Mouse (Mus musculus) gastrocnemius, postnatal 14 days (tissue): ENCODE measurements at regions not wholly inside any gene's neighbourhood (a gene's known extent, or its start where the extent isn't known, plus 50 kb on each side); places are given as distances from the start of the nearest gene placed in this dataset.

ENCODE experiments used
- DNase-seq: peaks from one replicate; pipeline ENCODE4 v3.0.0; 2021; ENCODE audit warnings: mixed read lengths
- intact Hi-C: fragments of 180-260 bp; cut with DNase I; formaldehyde crosslinking; loops from one replicate; pipeline ENCODE4 v1.15.1; 2025; ENCODE audit warnings: low total_unique reads

DNA sequence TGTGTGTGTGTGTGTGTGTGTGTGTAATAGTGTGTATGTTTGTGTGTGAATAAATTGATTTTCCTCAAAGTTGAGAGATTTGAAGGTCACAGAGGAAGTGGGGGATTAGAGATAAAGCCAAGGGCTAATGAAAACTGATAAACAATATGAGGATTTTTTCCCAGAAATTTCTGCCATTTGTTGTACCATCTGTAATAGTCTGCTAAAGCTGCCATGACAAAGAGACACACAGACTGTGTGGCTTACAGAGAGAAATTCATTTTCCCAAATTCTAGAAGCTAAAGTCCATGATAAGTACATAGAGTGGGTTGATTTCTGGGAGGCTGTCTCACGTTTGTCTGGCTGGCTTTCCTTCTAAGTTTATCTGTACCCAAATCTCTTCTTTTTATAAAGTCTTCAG lies 259.6 kb downstream of the Ndufa4 start:
- no peak for DNase-seq
- intact Hi-C loops = no loop called here

GRCm38 (mm10) chr6:11613331-11613730 lies 294.0 kb downstream of the Ndufa4 start:
- intact Hi-C loops = no loop called here
- no peak for DNase-seq

DNA sequence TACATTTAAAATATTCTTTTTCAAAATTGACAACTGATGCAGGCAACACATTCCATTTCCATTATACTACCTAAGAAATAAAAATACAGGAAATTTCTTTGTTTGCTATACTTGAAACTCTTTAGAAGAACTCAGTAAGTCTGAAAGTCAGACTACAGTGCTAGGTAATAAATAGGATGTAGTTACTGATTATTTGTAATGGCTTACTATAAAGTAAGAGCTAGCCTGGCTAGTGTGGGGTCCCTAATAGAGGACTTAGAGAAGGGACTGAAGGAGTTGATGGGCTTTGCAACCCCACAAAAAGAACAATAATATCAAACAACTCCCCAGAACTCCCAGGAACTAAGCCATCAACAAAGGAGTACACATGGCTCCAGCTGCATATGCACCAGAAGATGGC lies 299.1 kb downstream of the Ndufa4 start:
- DNase-seq = no peak
- intact Hi-C loops = no loop called here

- no peak for DNase-seq
Observed at GRCm38 (mm10) chr6:11607696-11608095, 299.6 kb downstream of the Ndufa4 start.

DNA sequence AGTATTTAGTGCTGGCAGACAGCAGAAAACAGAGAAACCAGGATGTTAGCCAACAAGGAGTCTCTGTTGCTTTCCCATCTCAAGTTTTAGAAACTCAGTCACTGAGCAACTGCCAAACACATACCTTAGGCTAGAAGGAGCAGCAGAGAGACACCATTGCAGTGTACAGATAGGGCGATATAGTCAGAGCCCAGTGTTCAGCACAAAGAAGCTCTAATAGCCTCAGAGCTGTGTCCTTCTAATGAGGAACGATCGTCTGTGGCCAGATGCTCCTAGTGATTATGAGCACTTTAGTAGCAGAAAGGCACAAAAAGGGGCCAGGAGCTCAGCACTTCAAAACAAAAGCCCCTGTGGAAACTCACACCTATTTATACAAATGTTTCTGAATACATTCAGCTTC lies 301.2 kb downstream of the Ndufa4 start:
- DNase-seq = no peak
- intact Hi-C loops = no loop called here

More at GRCm38 (mm10) chr6:11607696-11608095, 299.6 kb downstream of the Ndufa4 start:
- intact Hi-C loops = no loop called here

DNA sequence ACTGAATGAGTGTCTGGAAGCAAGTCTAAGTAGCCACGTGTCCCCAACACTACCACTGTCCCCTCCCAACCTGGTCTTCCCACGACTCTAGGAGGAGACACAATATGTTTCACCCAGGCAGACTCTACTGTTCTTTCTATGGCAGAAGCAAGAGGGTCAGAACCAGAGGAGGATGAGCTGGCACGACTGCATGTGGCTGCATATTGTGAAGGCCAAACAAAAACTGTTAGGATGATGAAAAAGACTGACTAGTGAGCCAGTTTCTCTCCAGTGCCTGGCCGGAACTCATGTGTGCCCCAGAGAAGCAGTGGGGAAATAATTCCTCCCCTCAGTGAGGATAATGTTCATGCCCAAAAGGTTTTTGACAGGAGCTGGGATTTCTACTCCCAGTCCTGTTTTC lies 301.8 kb downstream of the Ndufa4 start:
- intact Hi-C loops = no loop called here
- DNase-seq = no peak

DNA sequence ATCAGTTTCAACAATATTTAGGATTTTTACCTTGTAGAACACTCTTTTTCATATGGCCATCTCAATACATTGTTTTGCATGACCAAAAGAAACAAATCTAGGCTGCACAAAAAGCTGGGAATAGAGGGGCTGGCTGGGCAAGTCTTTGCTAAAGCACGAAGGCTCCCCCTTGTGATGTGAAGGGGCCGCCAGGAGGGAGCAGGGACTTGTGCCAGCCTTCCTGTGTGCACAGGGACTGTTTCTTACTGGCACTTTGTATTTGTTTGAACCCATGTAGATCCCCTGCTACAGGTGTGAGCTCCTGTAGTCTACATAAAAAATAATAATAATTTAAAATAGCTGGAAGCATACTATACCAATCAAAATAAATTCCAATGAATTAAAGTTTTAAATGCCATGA lies 312.4 kb downstream of the Ndufa4 start:
- DNase-seq = no peak
- intact Hi-C loops = no loop called here

DNA sequence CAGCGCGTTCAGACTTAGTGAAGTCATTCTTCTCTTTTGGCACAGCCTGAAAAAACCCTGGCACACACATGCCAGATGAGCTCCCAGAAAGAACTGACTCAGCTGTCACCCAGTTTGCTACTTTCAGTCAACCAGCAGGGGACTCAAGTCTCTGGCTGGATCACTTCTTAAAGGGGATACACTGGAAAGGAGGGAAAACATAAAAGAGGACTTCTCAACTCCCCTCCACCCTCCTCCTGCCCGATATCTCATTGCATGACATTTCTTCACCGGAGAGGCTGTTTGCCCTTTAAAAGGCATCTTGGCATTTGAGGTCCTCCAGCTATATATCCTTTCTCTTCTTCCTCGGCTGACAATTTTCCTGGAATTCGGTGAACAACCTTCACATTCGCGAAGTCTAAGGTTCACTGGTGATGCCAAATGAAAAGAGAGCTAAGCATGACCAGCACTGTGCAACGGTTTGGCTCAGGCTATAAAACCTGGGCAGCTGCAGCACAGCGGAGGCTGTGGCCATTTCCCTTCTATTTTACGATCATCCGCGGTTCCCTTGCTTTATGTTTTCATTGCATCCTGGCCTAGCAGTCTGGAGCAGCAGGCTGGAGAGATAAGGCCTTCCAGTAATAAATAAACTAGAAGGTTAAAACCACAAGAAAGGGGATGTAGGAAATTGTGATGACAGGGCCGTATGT lies 313.6 kb downstream of the Ndufa4 start:
- peak; percentile 5 for DNase-seq
- intact Hi-C loops = no loop called here

DNA sequence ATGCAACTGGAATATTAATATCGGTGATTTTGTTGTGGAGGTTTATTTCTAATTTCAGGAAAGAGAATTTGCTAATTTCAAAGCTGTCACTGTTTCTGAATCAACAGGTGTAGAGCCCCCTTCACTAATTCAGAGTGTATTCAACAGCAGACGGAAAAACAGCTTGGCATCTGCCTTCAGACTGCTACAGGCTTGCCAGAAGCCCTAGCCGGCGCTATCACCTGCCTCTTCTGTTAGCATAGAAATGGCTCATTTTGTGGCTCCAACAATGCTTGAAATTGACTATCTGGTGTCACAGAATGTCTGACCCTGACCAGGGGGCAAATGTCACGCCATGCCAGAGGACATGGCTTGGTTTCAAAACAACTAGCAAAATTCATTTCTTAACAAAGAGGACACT lies 331.2 kb downstream of the Ndufa4 start:
- intact Hi-C loops = no loop called here
- no peak for DNase-seq

DNA sequence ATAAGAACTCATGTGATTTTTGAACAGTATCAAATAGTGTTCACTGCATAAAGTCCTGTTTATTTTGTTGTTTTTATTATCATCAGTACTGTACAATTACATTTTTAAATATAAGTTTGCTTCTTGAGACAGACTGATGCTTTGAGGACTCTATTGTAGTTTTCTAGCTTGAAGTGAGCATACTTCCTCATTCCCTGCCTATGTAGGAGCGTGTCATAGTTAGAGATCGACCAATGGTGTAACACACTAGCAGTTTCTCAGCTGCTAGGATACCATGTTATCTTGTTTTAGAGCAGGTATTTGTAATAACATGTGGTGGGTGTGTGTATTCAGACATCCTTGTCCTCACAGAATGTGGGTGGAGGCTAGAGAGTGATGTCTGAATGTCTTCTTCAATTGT lies 342.1 kb downstream of the Ndufa4 start:
- intact Hi-C loops = no loop called here
- DNase-seq = no peak

DNA sequence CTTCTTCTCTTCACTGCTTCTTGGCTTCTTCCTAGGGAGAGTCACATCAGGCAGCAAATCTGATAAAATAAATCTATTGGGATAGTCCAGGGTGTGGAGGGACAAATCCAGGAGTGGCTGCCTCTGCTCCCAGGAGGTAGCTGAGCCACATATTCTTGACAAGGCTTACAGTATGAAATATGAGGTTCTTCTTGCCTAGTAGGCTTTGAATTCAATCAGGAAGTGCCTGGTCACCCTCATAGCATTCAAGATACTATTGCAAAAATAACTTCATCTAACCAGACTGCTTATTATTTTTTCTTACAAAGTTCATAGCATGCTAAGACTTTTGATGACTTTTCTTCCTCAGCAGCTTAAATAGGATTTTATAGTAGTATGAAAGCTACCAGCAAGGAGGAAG lies 356.8 kb downstream of the Ndufa4 start:
- no peak for DNase-seq
- intact Hi-C loops = no loop called here

GRCm38 (mm10) chr6:11547318-11547717 lies 360.0 kb downstream of the Ndufa4 start:
- intact Hi-C loops = no loop called here

GRCm38 (mm10) chr6:11534930-11535880 lies 372.1 kb downstream of the Ndufa4 start:
- DNase-seq = no peak
- intact Hi-C loops = no loop called here

More at GRCm38 (mm10) chr6:11547318-11547717, 360.0 kb downstream of the Ndufa4 start:
- DNase-seq = no peak

GRCm38 (mm10) chr6:11503136-11503535 lies 404.2 kb downstream of the Ndufa4 start:
- no peak for DNase-seq
- intact Hi-C loops = no loop called here

DNA sequence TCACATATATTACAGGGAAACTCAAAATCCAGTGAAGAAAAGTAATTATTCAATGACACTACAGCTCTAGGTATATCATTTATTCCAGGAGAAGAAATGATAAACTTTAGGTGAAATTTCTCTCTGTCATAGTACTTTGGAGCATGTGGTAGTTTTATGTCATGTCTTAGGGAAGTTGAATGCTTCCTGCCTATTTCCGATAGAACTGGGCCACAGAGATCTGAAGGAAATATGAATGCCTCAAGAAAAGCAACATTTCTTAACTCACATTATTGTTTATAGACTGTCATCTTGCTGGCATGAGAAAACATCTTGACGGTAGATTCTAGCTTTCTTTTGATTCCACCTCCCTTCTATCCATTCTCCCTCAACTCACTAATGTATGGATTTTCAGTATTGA lies 412.9 kb downstream of the Ndufa4 start:
- intact Hi-C loops = no loop called here
- DNase-seq = no peak

- intact Hi-C loops = no loop called here
- no peak for DNase-seq
Observed at GRCm38 (mm10) chr6:11476950-11477349, 430.3 kb downstream of the Ndufa4 start.
